Mouse (Mus musculus) lung, embryonic 15.5 days (tissue): Measurements from ENCODE around the gene Oprd1. TPM values are rescaled to one million over a fixed set of nuclear protein-coding genes. Genes with fewer than 3 reads are reported as not detected.

Source experiments
- ATAC-seq: fragments of 200-750 bp; cut with Nextera tagmentation; 2 replicates; pipeline ENCODE4 v1.8.0; 2017; ENCODE audit warnings: moderate number of reproducible peaks, borderline replicate concordance; ENCODE audit not compliant: low FRiP score, low TSS enrichment; ENCODE audit errors: extremely low read depth
- H3K27ac ChIP-seq: fragments of 300-500 bp; sonication (generic); 2 replicates; pipeline ENCODE4 v1.5.1; 2015; ENCODE audit warnings: moderate library complexity, mild to moderate bottlenecking, inconsistent platforms
- H3K27me3 ChIP-seq: fragments of 300-500 bp; sonication (generic); 2 replicates; pipeline ENCODE4 v1.6.1; 2015; ENCODE audit warnings: inconsistent platforms
- H3K36me3 ChIP-seq: fragments of 300-500 bp; sonication (generic); 2 replicates; pipeline ENCODE4 v1.6.1; 2015; ENCODE audit warnings: inconsistent platforms
- H3K4me1 ChIP-seq: fragments of 300-500 bp; sonication (generic); 2 replicates; pipeline ENCODE4 v1.6.1; 2015; ENCODE audit warnings: inconsistent platforms
- H3K4me2 ChIP-seq: fragments of 300-500 bp; sonication (generic); 2 replicates; pipeline ENCODE4 v1.6.1; 2015; ENCODE audit warnings: inconsistent platforms, mild to moderate bottlenecking, moderate library complexity
- H3K4me3 ChIP-seq: fragments of 300-500 bp; sonication (generic); 2 replicates; pipeline ENCODE4 v1.5.1; 2015; ENCODE audit warnings: mild to moderate bottlenecking, inconsistent platforms
- H3K9ac ChIP-seq: fragments of 300-500 bp; sonication (generic); 2 replicates; pipeline ENCODE4 v1.6.1; 2015; ENCODE audit warnings: inconsistent platforms
- H3K9me3 ChIP-seq: fragments of 300-500 bp; sonication (generic); 2 replicates; pipeline ENCODE4 v1.6.1; 2016; ENCODE audit warnings: inconsistent platforms
- whole genome bisulfite sequencing: fragments of 180-500 bp; shearing (Covaris S2); methylation state at CpG from one replicate; pipeline ENCODE4 v1.1.7; 2015; 5-methylcytosine and 5-hydroxymethylcytosine counted together
- polyA plus RNA-seq: library from polyadenylated mRNA; unstranded; fragments of >200 nt; fragmentation: Nextera tagmentation; extraction: Ambion mirVana; gene quantifications from 2 replicates; pipeline ENCODE4 v1.2.1, GENCODE M21; 2015

The Oprd1 gene
- polyA plus RNA-seq, 1 experiment from 2014 or later = 0.06 TPM

GRCm38 (mm10) chr4:132077445-132077844 lies 66.8 kb downstream of the Oprd1 start:
- H3K9ac ChIP-seq = no peak overlapping the region
- H3K27ac ChIP-seq = no peak overlapping the region
- no peak overlapping the region for H3K4me3 ChIP-seq
- H3K27me3 ChIP-seq = no peaks in the 10 kb centered on the region
- ATAC-seq = no peak
- no peaks in the 10 kb centered on the region for H3K36me3 ChIP-seq
- 47% methylated on average over 7 of the region's 7 CpGs for WGBS
- no peak overlapping the region for H3K4me2 ChIP-seq
- H3K4me1 ChIP-seq = peaks cover 27% of the 10 kb centered on the region
- H3K9me3 ChIP-seq = no peaks in the 10 kb centered on the region

GRCm38 (mm10) chr4:132076480-132077405 lies 67.5 kb downstream of the Oprd1 start:
- peak; percentile 33 for ATAC-seq
- H3K9me3 ChIP-seq = no peaks in the 10 kb centered on the region
- no peaks in the 10 kb centered on the region for H3K27me3 ChIP-seq
- H3K4me1 ChIP-seq = peaks cover 27% of the 10 kb centered on the region
- H3K4me2 ChIP-seq = peak overlapping the region; percentile 34; the same call in 1 of the 2 replicates
- 22% methylated on average over 20 of the region's 20 CpGs for WGBS
- no peak overlapping the region for H3K4me3 ChIP-seq
- no peak overlapping the region for H3K9ac ChIP-seq
- H3K36me3 ChIP-seq = no peaks in the 10 kb centered on the region
- H3K27ac ChIP-seq = peak overlapping the region; percentile 70

- WGBS = 38% methylated on average over 1 of the region's 1 CpGs
- no peaks in the 10 kb centered on the region for H3K9me3 ChIP-seq
- peaks cover 27% of the 10 kb centered on the region for H3K4me1 ChIP-seq
- peak overlapping the region; percentile 70 for H3K27ac ChIP-seq
- no peaks in the 10 kb centered on the region for H3K36me3 ChIP-seq
- no peak for ATAC-seq
- peak overlapping the region; percentile 71; the same call in 1 of the 2 replicates for H3K4me3 ChIP-seq
- no peaks in the 10 kb centered on the region for H3K27me3 ChIP-seq
- H3K9ac ChIP-seq = no peak overlapping the region
- peak overlapping the region; percentile 93 for H3K4me2 ChIP-seq
Observed at GRCm38 (mm10) chr4:132075796-132076195, 68.5 kb downstream of the Oprd1 start.

GRCm38 (mm10) chr4:132074933-132075769 lies 69.1 kb downstream of the Oprd1 start, which contains the start of gene Epb41:
Epb41 (minus strand) TSS chr4:132075321.
- Histone ChIP-seq H3K4me2 (peak within 1 kb of the TSS; percentile 93), H3K27ac (peak within 1 kb of the TSS; percentile 71), H3K9ac (peak within 1 kb of the TSS; percentile 63), H3K4me1 (peaks cover 27% of the 10 kb centered on the region), H3K27me3 (no peaks in the 10 kb centered on the region), H3K4me3 (peak within 1 kb of the TSS; percentile 71), H3K36me3 (no peaks in the 10 kb centered on the region), H3K9me3 (no peaks in the 10 kb centered on the region)
- ATAC-seq = peak; percentile 93
- WGBS = 1% methylated on average over 47 of the region's 47 CpGs

GRCm38 (mm10) chr4:132074077-132074932 lies 70.0 kb downstream of the Oprd1 start, which contains the start of gene Gm10300:
Gm10300 (plus strand) TSS chr4:132074697.
- Histone ChIP-seq H3K4me3 (peak within 1 kb of the TSS; percentile 71), H3K27ac (peak within 1 kb of the TSS; percentile 71), H3K4me1 (peaks cover 25% of the 10 kb centered on the region), H3K9me3 (no peaks in the 10 kb centered on the region), H3K9ac (peak within 1 kb of the TSS; percentile 63), H3K36me3 (no peaks in the 10 kb centered on the region), H3K4me2 (peak within 1 kb of the TSS; percentile 93), H3K27me3 (no peaks in the 10 kb centered on the region)
- 1% methylated on average over 41 of the region's 42 CpGs for WGBS
- ATAC-seq = peak; percentile 37

- Histone ChIP-seq H3K27me3 (no peaks in the 10 kb centered on the region), H3K4me1 (peaks cover 24% of the 10 kb centered on the region), H3K36me3 (no peaks in the 10 kb centered on the region), H3K4me3 (peak overlapping the region; percentile 7), H3K9ac (no peak overlapping the region), H3K4me2 (no peak overlapping the region; the same call in 1 of the 2 replicates), H3K27ac (no peak overlapping the region), H3K9me3 (no peaks in the 10 kb centered on the region)
- no peak for ATAC-seq
- WGBS = 75% methylated on average over 6 of the region's 6 CpGs
Observed at GRCm38 (mm10) chr4:132072946-132073345, 71.3 kb downstream of the Oprd1 start.

GRCm38 (mm10) chr4:132072156-132072555 lies 72.1 kb downstream of the Oprd1 start:
- Histone ChIP-seq H3K9ac (no peak overlapping the region), H3K4me1 (peaks cover 23% of the 10 kb centered on the region), H3K27me3 (no peaks in the 10 kb centered on the region), H3K4me2 (no peak overlapping the region), H3K9me3 (no peaks in the 10 kb centered on the region), H3K4me3 (no peak overlapping the region), H3K36me3 (no peaks in the 10 kb centered on the region), H3K27ac (no peak overlapping the region)
- 80% methylated on average over 3 of the region's 3 CpGs for WGBS
- no peak for ATAC-seq

GRCm38 (mm10) chr4:132071674-132072073 lies 72.6 kb downstream of the Oprd1 start:
- no peak overlapping the region for H3K27ac ChIP-seq
- H3K27me3 ChIP-seq = no peaks in the 10 kb centered on the region
- no peak overlapping the region for H3K4me2 ChIP-seq
- 93% methylated on average over 2 of the region's 2 CpGs for WGBS
- no peak overlapping the region for H3K9ac ChIP-seq
- no peaks in the 10 kb centered on the region for H3K9me3 ChIP-seq
- ATAC-seq = no peak
- peaks cover 19% of the 10 kb centered on the region for H3K4me1 ChIP-seq
- no peaks in the 10 kb centered on the region for H3K36me3 ChIP-seq
- no peak overlapping the region for H3K4me3 ChIP-seq

GRCm38 (mm10) chr4:132067938-132068235 lies 76.4 kb downstream of the Oprd1 start:
- no peaks in the 10 kb centered on the region for H3K9me3 ChIP-seq
- H3K27ac ChIP-seq = no peak overlapping the region
- no peak overlapping the region for H3K9ac ChIP-seq
- no peaks in the 10 kb centered on the region for H3K27me3 ChIP-seq
- no peak overlapping the region for H3K4me2 ChIP-seq
- WGBS = 44% methylated on average over 2 of the region's 2 CpGs
- ATAC-seq = no peak
- H3K4me3 ChIP-seq = no peak overlapping the region
- peaks cover 11% of the 10 kb centered on the region for H3K4me1 ChIP-seq
- no peaks in the 10 kb centered on the region for H3K36me3 ChIP-seq

GRCm38 (mm10) chr4:132067112-132067937 lies 77.0 kb downstream of the Oprd1 start:
- no peak overlapping the region for H3K9ac ChIP-seq
- 75% methylated on average over 14 of the region's 14 CpGs for WGBS
- H3K27ac ChIP-seq = no peak overlapping the region
- H3K9me3 ChIP-seq = no peaks in the 10 kb centered on the region
- no peak overlapping the region for H3K4me2 ChIP-seq
- H3K4me1 ChIP-seq = peaks cover 11% of the 10 kb centered on the region
- H3K27me3 ChIP-seq = no peaks in the 10 kb centered on the region
- no peak overlapping the region for H3K4me3 ChIP-seq
- no peaks in the 10 kb centered on the region for H3K36me3 ChIP-seq
- ATAC-seq = no peak
